Mouse (Mus musculus) olfactory bulb, adult 2 months (tissue): ENCODE data around the gene Acpp.

ENCODE experiments used
- CTCF ChIP-seq: fragments of 200-500 bp; IDR thresholded peaks from 2 replicates; pipeline ENCODE4 v1.5.1; 2012; ENCODE audit warnings: low read depth, mild to moderate bottlenecking, low read length, moderate library complexity; ENCODE audit not compliant: insufficient read depth
- POLR2A ChIP-seq: fragments of 200-500 bp; IDR thresholded peaks from 2 replicates; pipeline ENCODE4 v1.6.1; 2012; ENCODE audit warnings: mild to moderate bottlenecking, low read depth, low read length, moderate library complexity; ENCODE audit not compliant: insufficient read depth

DNA sequence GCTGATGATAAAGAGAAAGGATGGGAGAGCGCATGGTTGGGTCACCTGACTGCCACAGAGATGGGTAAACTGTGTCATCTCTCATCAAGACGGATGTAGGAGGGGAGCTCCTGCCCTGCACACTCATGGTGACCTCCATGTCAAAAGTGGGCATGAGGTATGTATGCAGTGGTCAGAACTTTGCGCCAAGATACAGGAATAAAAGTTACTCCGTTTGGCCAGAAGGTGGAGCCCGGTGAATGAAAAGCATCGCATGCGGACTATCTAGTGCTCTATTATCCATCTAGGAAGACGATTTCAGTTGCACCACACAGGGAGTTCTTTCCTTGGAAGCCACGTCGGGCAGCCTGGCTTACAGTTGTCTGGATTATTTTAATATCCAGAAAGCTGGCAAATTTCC lies 22.0 kb downstream of the Acpp start:
- TF ChIP-seq CTCF (no peak), POLR2A (no peak)
